Mouse (Mus musculus): Measurements from ENCODE around the gene Pgc. TPM values are rescaled to one million over a fixed set of nuclear protein-coding genes. Genes with fewer than 3 reads are reported as not detected.

Gene Pgc
- polyA plus RNA-seq, 1 experiment: 0.32 TPM

GRCm38 (mm10) chr17:47742991-47743734 lies 16.5 kb downstream of the Pgc start:
- no peak for TF ChIP-seq POLR2A (IDR thresholded peaks at IDR 0.05; ENCODE audit: control insufficient read depth, low read depth, low read length)
- peak; percentile 51; the same call in 1 of the 2 replicates for TF ChIP-seq CTCF (IDR thresholded peaks at IDR 0.05; ENCODE audit: control insufficient read depth, insufficient read depth, insufficient replicate concordance, low read depth, low read length)
- Histone ChIP-seq H3K4me3 (ENCODE audit: control insufficient read depth, low read depth, low read length) (no peak overlapping the region), H3K4me1 (ENCODE audit: control insufficient read depth, insufficient read depth, low read length) (peaks cover 12% of the 10 kb centered on the region), H3K27me3 (ENCODE audit: control insufficient read depth, insufficient read depth, low read length) (no peaks in the 10 kb centered on the region), H3K36me3 (ENCODE audit: control insufficient read depth, insufficient read depth, low read length) (no peaks in the 10 kb centered on the region), H3K27ac (ENCODE audit: control insufficient read depth, insufficient read depth, low read depth, low read length) (no peak overlapping the region)

GRCm38 (mm10) chr17:47744086-47744485 lies 17.4 kb downstream of the Pgc start:
- H3K27me3 ChIP-seq (ENCODE audit: control insufficient read depth, insufficient read depth, low read length): no peaks in the 10 kb centered on the region
- no peaks in the 10 kb centered on the region for H3K36me3 ChIP-seq (ENCODE audit: control insufficient read depth, insufficient read depth, low read length)
- H3K4me3 ChIP-seq (ENCODE audit: control insufficient read depth, low read depth, low read length): peak overlapping the region; percentile 22; the same call in 1 of the 2 replicates
- no peak overlapping the region for H3K27ac ChIP-seq (ENCODE audit: control insufficient read depth, insufficient read depth, low read depth, low read length)
- TF ChIP-seq CTCF (IDR thresholded peaks at IDR 0.05; ENCODE audit: control insufficient read depth, insufficient read depth, insufficient replicate concordance, low read depth, low read length): no peak
- no peak for TF ChIP-seq POLR2A (IDR thresholded peaks at IDR 0.05; ENCODE audit: control insufficient read depth, low read depth, low read length)
- peaks cover 7% of the 10 kb centered on the region for H3K4me1 ChIP-seq (ENCODE audit: control insufficient read depth, insufficient read depth, low read length)

GRCm38 (mm10) chr17:47744746-47745368 lies 18.2 kb downstream of the Pgc start:
- H3K27ac ChIP-seq (ENCODE audit: control insufficient read depth, insufficient read depth, low read depth, low read length): no peak overlapping the region
- H3K27me3 ChIP-seq (ENCODE audit: control insufficient read depth, insufficient read depth, low read length): no peaks in the 10 kb centered on the region
- no peak overlapping the region for H3K4me3 ChIP-seq (ENCODE audit: control insufficient read depth, low read depth, low read length)
- no peaks in the 10 kb centered on the region for H3K36me3 ChIP-seq (ENCODE audit: control insufficient read depth, insufficient read depth, low read length)
- H3K4me1 ChIP-seq (ENCODE audit: control insufficient read depth, insufficient read depth, low read length): peaks cover 3% of the 10 kb centered on the region; the same call in 1 of the 2 replicates
- TF ChIP-seq CTCF (IDR thresholded peaks at IDR 0.05; ENCODE audit: control insufficient read depth, insufficient read depth, insufficient replicate concordance, low read depth, low read length): peak; percentile 77; the same call in 1 of the 2 replicates
- TF ChIP-seq POLR2A (IDR thresholded peaks at IDR 0.05; ENCODE audit: control insufficient read depth, low read depth, low read length): no peak

- TF ChIP-seq POLR2A (IDR thresholded peaks at IDR 0.05; ENCODE audit: control insufficient read depth, low read depth, low read length) (no peak), CTCF (IDR thresholded peaks at IDR 0.05; ENCODE audit: control insufficient read depth, insufficient read depth, insufficient replicate concordance, low read depth, low read length) (no peak)
Observed at GRCm38 (mm10) chr17:47748791-47749553, 22.3 kb downstream of the Pgc start.

GRCm38 (mm10) chr17:47749626-47750025 lies 23.0 kb downstream of the Pgc start:
- no peaks in the 10 kb centered on the region for H3K27me3 ChIP-seq (ENCODE audit: control insufficient read depth, insufficient read depth, low read length)
- no peaks in the 10 kb centered on the region for H3K36me3 ChIP-seq (ENCODE audit: control insufficient read depth, insufficient read depth, low read length)
- no peak overlapping the region for H3K27ac ChIP-seq (ENCODE audit: control insufficient read depth, insufficient read depth, low read depth, low read length)
- H3K4me3 ChIP-seq (ENCODE audit: control insufficient read depth, low read depth, low read length): no peak overlapping the region
- no peaks in the 10 kb centered on the region for H3K4me1 ChIP-seq (ENCODE audit: control insufficient read depth, insufficient read depth, low read length)
- TF ChIP-seq CTCF (IDR thresholded peaks at IDR 0.05; ENCODE audit: control insufficient read depth, insufficient read depth, insufficient replicate concordance, low read depth, low read length): no peak
- no peak for TF ChIP-seq POLR2A (IDR thresholded peaks at IDR 0.05; ENCODE audit: control insufficient read depth, low read depth, low read length)

More at GRCm38 (mm10) chr17:47748791-47749553, 22.3 kb downstream of the Pgc start:
- no peaks in the 10 kb centered on the region for H3K4me1 ChIP-seq (ENCODE audit: control insufficient read depth, insufficient read depth, low read length)
- H3K36me3 ChIP-seq (ENCODE audit: control insufficient read depth, insufficient read depth, low read length): no peaks in the 10 kb centered on the region
- no peak overlapping the region; the same call in 1 of the 2 replicates for H3K27ac ChIP-seq (ENCODE audit: control insufficient read depth, insufficient read depth, low read depth, low read length)
- H3K27me3 ChIP-seq (ENCODE audit: control insufficient read depth, insufficient read depth, low read length): no peaks in the 10 kb centered on the region
- no peak overlapping the region for H3K4me3 ChIP-seq (ENCODE audit: control insufficient read depth, low read depth, low read length)

- TF ChIP-seq POLR2A (IDR thresholded peaks at IDR 0.05; ENCODE audit: control insufficient read depth, low read depth, low read length): no peak
- Histone ChIP-seq H3K4me3 (ENCODE audit: control insufficient read depth, low read depth, low read length) (no peak overlapping the region), H3K36me3 (ENCODE audit: control insufficient read depth, insufficient read depth, low read length) (no peaks in the 10 kb centered on the region), H3K4me1 (ENCODE audit: control insufficient read depth, insufficient read depth, low read length) (no peaks in the 10 kb centered on the region), H3K27me3 (ENCODE audit: control insufficient read depth, insufficient read depth, low read length) (no peaks in the 10 kb centered on the region), H3K27ac (ENCODE audit: control insufficient read depth, insufficient read depth, low read depth, low read length) (no peak overlapping the region)
Observed at GRCm38 (mm10) chr17:47750101-47750500, 23.5 kb downstream of the Pgc start.

GRCm38 (mm10) chr17:47751811-47752210 lies 25.2 kb downstream of the Pgc start:
- Histone ChIP-seq H3K27ac (ENCODE audit: control insufficient read depth, insufficient read depth, low read depth, low read length) (no peak overlapping the region), H3K4me1 (ENCODE audit: control insufficient read depth, insufficient read depth, low read length) (no peaks in the 10 kb centered on the region), H3K36me3 (ENCODE audit: control insufficient read depth, insufficient read depth, low read length) (no peaks in the 10 kb centered on the region), H3K4me3 (ENCODE audit: control insufficient read depth, low read depth, low read length) (no peak overlapping the region), H3K27me3 (ENCODE audit: control insufficient read depth, insufficient read depth, low read length) (no peaks in the 10 kb centered on the region)
- TF ChIP-seq POLR2A (IDR thresholded peaks at IDR 0.05; ENCODE audit: control insufficient read depth, low read depth, low read length) (no peak), CTCF (IDR thresholded peaks at IDR 0.05; ENCODE audit: control insufficient read depth, insufficient read depth, insufficient replicate concordance, low read depth, low read length) (no peak)
